Mouse (Mus musculus) erythroid progenitor cell, adult 5-6 weeks (primary cell): ENCODE results near the gene Ube2cbp. TPM values are rescaled to one million over a fixed set of nuclear protein-coding genes. Genes with fewer than 3 reads are reported as not detected.

Experiments
- total RNA-seq, 2 experiments: library from RNA; stranded (forward) in 1 of 2; stranded (reverse) in 1 of 2; fragments of 150-400 nt in 1 of 2; fragments of 186-747, 209-891 nt in 1 of 2; gene quantifications; 2 replicates each; pipeline versions ENCODE4 v1.2.3 to v1.2.4; 2015 to 2017; ENCODE audit warnings: low replicate concordance in 2 of 2

Gene Ube2cbp
- total RNA-seq, 2 experiments from 2014 or later, result 3.4 TPM; not detected in 1

Other genes with a start within 250 kb of the Ube2cbp start
- 31.4 and 37.3 TPM in 2 replicates for gene Dop1a, start 2.2 kb upstream of the Ube2cbp start, total RNA-seq (2015; ENCODE audit: low replicate concordance)
- 16.6 and 21.4 TPM in 2 replicates for gene Dop1a, start 2.2 kb upstream of the Ube2cbp start, total RNA-seq (2017; ENCODE audit: low replicate concordance)
- gene Pgm3, start 106.9 kb upstream of the Ube2cbp start, total RNA-seq (2015; ENCODE audit: low replicate concordance), result 5.0 and 9.0 TPM in 2 replicates
- gene Pgm3, start 106.9 kb upstream of the Ube2cbp start, total RNA-seq (2017; ENCODE audit: low replicate concordance), result 1.5 and 2.9 TPM in 2 replicates
- 3.8 TPM in 1 of 2 replicates, not detected in the other for gene Rwdd2a, start 107.0 kb upstream of the Ube2cbp start, total RNA-seq (2015; ENCODE audit: low replicate concordance)
- not detected in 2 replicates for gene Rwdd2a, start 107.0 kb upstream of the Ube2cbp start, total RNA-seq (2017; ENCODE audit: low replicate concordance)
- 0.36 TPM in 1 of 2 replicates, not detected in the other for gene Me1, start 231.0 kb upstream of the Ube2cbp start, total RNA-seq (2015; ENCODE audit: low replicate concordance)
- gene Me1, start 231.0 kb upstream of the Ube2cbp start, total RNA-seq (2017; ENCODE audit: low replicate concordance), result 1.1 TPM in 1 of 2 replicates, not detected in the other